Mouse (Mus musculus) intestine, embryonic 16.5 days (tissue): ENCODE measurements at regions not wholly inside any gene's neighbourhood (a gene's known extent, or its start where the extent isn't known, plus 50 kb on each side); places are given as distances from the start of the nearest gene placed in this dataset.
A peak's percentile ranks its signal among the peaks of the same experiment; 100 is the strongest.

Source experiments
- ATAC-seq: fragments of 200-750 bp; cut with Nextera tagmentation; 2 replicates; pipeline ENCODE4 v1.8.0; 2017; ENCODE audit warnings: moderate TSS enrichment, moderate library complexity
- H3K27ac ChIP-seq: fragments of 300-500 bp; sonication (generic); 2 replicates; pipeline ENCODE4 v1.5.1; 2014; ENCODE audit warnings: mild to moderate bottlenecking, low read length
- H3K27me3 ChIP-seq: fragments of 300-500 bp; sonication (generic); replicated peaks from 2 replicates; pipeline ENCODE4 v1.6.1; 2014; ENCODE audit warnings: low read length, control low read depth, mixed read lengths; ENCODE audit not compliant: control insufficient read depth, insufficient read depth
- H3K36me3 ChIP-seq: fragments of 300-500 bp; sonication (generic); 2 replicates; pipeline ENCODE4 v1.6.1; 2014; ENCODE audit warnings: low read length, control low read depth; ENCODE audit not compliant: control insufficient read depth, insufficient read depth
- H3K4me1 ChIP-seq: fragments of 300-500 bp; sonication (generic); 2 replicates; pipeline ENCODE4 v1.6.1; 2014; ENCODE audit warnings: low read length, control low read depth, mixed read lengths; ENCODE audit not compliant: control insufficient read depth, insufficient read depth
- H3K4me2 ChIP-seq: fragments of 300-500 bp; sonication (generic); 2 replicates; pipeline ENCODE4 v1.6.1; 2014; ENCODE audit warnings: low read depth, low read length, control low read depth
- H3K4me3 ChIP-seq: fragments of 300-500 bp; sonication (generic); 2 replicates; pipeline ENCODE4 v1.5.1; 2014; ENCODE audit warnings: mild to moderate bottlenecking, low read length
- H3K9ac ChIP-seq: fragments of 300-500 bp; sonication (generic); 2 replicates; pipeline ENCODE4 v1.6.1; 2014; ENCODE audit warnings: low read depth, low read length
- H3K9me3 ChIP-seq: fragments of 300-500 bp; sonication (generic); 2 replicates; pipeline ENCODE4 v1.6.1; 2016; ENCODE audit warnings: low read length, control low read depth; ENCODE audit not compliant: control insufficient read depth
- WGBS: fragments of 180-500 bp; shearing (Covaris S2); extraction: QIAGEN DNeasy Blood & Tissue Kit; methylation state at CpG from one replicate; pipeline ENCODE4 v1.1.7; 2014; 5-methylcytosine and 5-hydroxymethylcytosine counted together

GRCm38 (mm10) chr8:44155705-44156321, 446.0 kb upstream of the Adam34 start:
- no peak for ATAC-seq
- Histone ChIP-seq H3K9ac (no peak overlapping the region), H3K36me3 (no peaks in the 10 kb centered on the region), H3K4me2 (no peak overlapping the region), H3K27me3 (no peaks in the 10 kb centered on the region), H3K27ac (no peak overlapping the region), H3K4me1 (no peaks in the 10 kb centered on the region), H3K9me3 (no peaks in the 10 kb centered on the region), H3K4me3 (no peak overlapping the region)
- 60% methylated on average over 8 of the region's 8 CpGs for WGBS

- WGBS = 17% methylated on average over 6 of the region's 6 CpGs
- no peak overlapping the region for H3K9ac ChIP-seq
- H3K36me3 ChIP-seq = no peaks in the 10 kb centered on the region
- H3K4me3 ChIP-seq = no peak overlapping the region
- no peak overlapping the region for H3K4me2 ChIP-seq
- no peaks in the 10 kb centered on the region for H3K27me3 ChIP-seq
- H3K4me1 ChIP-seq = no peaks in the 10 kb centered on the region
- no peak overlapping the region for H3K27ac ChIP-seq
- H3K9me3 ChIP-seq = no peaks in the 10 kb centered on the region
- ATAC-seq = peak; percentile 52; the same call in 1 of the 2 replicates
These were observed 455.3 kb upstream of the Adam34 start for GRCm38 (mm10) chr8:44165115-44165514.

- no peaks in the 10 kb centered on the region for H3K9me3 ChIP-seq
- no peak overlapping the region for H3K9ac ChIP-seq
- H3K4me3 ChIP-seq = no peak overlapping the region
- H3K36me3 ChIP-seq = no peaks in the 10 kb centered on the region
- no peak for ATAC-seq
- H3K27me3 ChIP-seq = no peaks in the 10 kb centered on the region
- no peak overlapping the region for H3K27ac ChIP-seq
- no peaks in the 10 kb centered on the region for H3K4me1 ChIP-seq
- 34% methylated on average over 4 of the region's 4 CpGs for WGBS
- H3K4me2 ChIP-seq = no peak overlapping the region
These were observed 467.2 kb upstream of the Adam34 start for GRCm38 (mm10) chr8:44177016-44177415.

GRCm38 (mm10) chr8:44202228-44202627, 492.4 kb upstream of the Adam34 start:
- WGBS = 81% methylated on average over 2 of the region's 2 CpGs
- H3K4me3 ChIP-seq = no peak overlapping the region
- H3K27ac ChIP-seq = no peak overlapping the region
- no peak for ATAC-seq
- H3K27me3 ChIP-seq = no peaks in the 10 kb centered on the region
- H3K36me3 ChIP-seq = no peaks in the 10 kb centered on the region
- H3K9ac ChIP-seq = no peak overlapping the region
- H3K4me2 ChIP-seq = no peak overlapping the region
- no peaks in the 10 kb centered on the region for H3K9me3 ChIP-seq
- no peaks in the 10 kb centered on the region for H3K4me1 ChIP-seq

- Histone ChIP-seq H3K27ac (no peak overlapping the region), H3K36me3 (no peaks in the 10 kb centered on the region), H3K4me1 (no peaks in the 10 kb centered on the region), H3K4me2 (no peak overlapping the region), H3K4me3 (no peak overlapping the region), H3K9me3 (no peaks in the 10 kb centered on the region), H3K9ac (no peak overlapping the region), H3K27me3 (no peaks in the 10 kb centered on the region)
- 72% methylated on average over 11 of the region's 11 CpGs for WGBS
- no peak for ATAC-seq
These were observed 496.7 kb upstream of the Adam34 start for GRCm38 (mm10) chr8:44206391-44207170.

- no peak for ATAC-seq
- Histone ChIP-seq H3K27ac (no peak overlapping the region), H3K9ac (no peak overlapping the region), H3K9me3 (no peaks in the 10 kb centered on the region), H3K4me3 (no peak overlapping the region), H3K4me1 (no peaks in the 10 kb centered on the region), H3K36me3 (no peaks in the 10 kb centered on the region), H3K4me2 (no peak overlapping the region), H3K27me3 (no peaks in the 10 kb centered on the region)
- WGBS = 90% methylated on average over 1 of the region's 1 CpGs
These were observed 512.5 kb upstream of the Adam34 start for GRCm38 (mm10) chr8:44222346-44222745.

- H3K4me2 ChIP-seq = no peak overlapping the region
- H3K9ac ChIP-seq = no peak overlapping the region
- H3K36me3 ChIP-seq = no peaks in the 10 kb centered on the region
- H3K9me3 ChIP-seq = no peaks in the 10 kb centered on the region
- no peaks in the 10 kb centered on the region for H3K4me1 ChIP-seq
- no peaks in the 10 kb centered on the region for H3K27me3 ChIP-seq
- no peak overlapping the region for H3K4me3 ChIP-seq
- no peak for ATAC-seq
- WGBS = 78% methylated on average over 3 of the region's 3 CpGs
- no peak overlapping the region for H3K27ac ChIP-seq
These were observed 542.5 kb upstream of the Adam34 start for GRCm38 (mm10) chr8:44252393-44252792.

- 54% methylated on average over 6 of the region's 6 CpGs for WGBS
- Histone ChIP-seq H3K4me3 (no peak overlapping the region), H3K4me2 (no peak overlapping the region), H3K27me3 (no peaks in the 10 kb centered on the region), H3K4me1 (no peaks in the 10 kb centered on the region), H3K9ac (no peak overlapping the region), H3K27ac (no peak overlapping the region), H3K36me3 (no peaks in the 10 kb centered on the region), H3K9me3 (no peaks in the 10 kb centered on the region)
- ATAC-seq = no peak
These were observed 547.2 kb upstream of the Adam34 start for GRCm38 (mm10) chr8:44257051-44257450.

- H3K4me3 ChIP-seq = no peak overlapping the region
- H3K27ac ChIP-seq = no peak overlapping the region
- H3K27me3 ChIP-seq = no peaks in the 10 kb centered on the region
- 81% methylated on average over 4 of the region's 4 CpGs for WGBS
- no peaks in the 10 kb centered on the region for H3K9me3 ChIP-seq
- no peak overlapping the region for H3K4me2 ChIP-seq
- no peaks in the 10 kb centered on the region for H3K4me1 ChIP-seq
- no peak for ATAC-seq
- H3K36me3 ChIP-seq = no peaks in the 10 kb centered on the region
- H3K9ac ChIP-seq = no peak overlapping the region
These were observed 551.2 kb upstream of the Adam34 start for GRCm38 (mm10) chr8:44261039-44261438.
